Mouse (Mus musculus) CH12.LX (cell line): ENCODE data around the gene Rad9a.

ENCODE experiments used
- CHD1 ChIP-seq: IDR thresholded peaks from 2 replicates; pipeline ENCODE4 v1.6.1; 2012; ENCODE audit warnings: low read depth, low read length, improper control_type of control experiment, inconsistent platforms
- EP300 ChIP-seq: IDR thresholded peaks from 2 replicates; pipeline ENCODE4 v1.6.1; 2011; ENCODE audit warnings: low read length, improper control_type of control experiment
- GABPA ChIP-seq: IDR thresholded peaks from 2 replicates; pipeline ENCODE4 v1.6.1; 2012; ENCODE audit warnings: low read depth, low read length, improper control_type of control experiment, inconsistent platforms; ENCODE audit not compliant: insufficient replicate concordance
- MAX ChIP-seq: IDR thresholded peaks from 2 replicates; pipeline ENCODE4 v1.6.1; 2011; ENCODE audit warnings: low read length, improper control_type of control experiment
- POLR2A ChIP-seq: IDR thresholded peaks from 2 replicates; pipeline ENCODE4 v1.6.1; 2011; ENCODE audit warnings: low read depth, mild to moderate bottlenecking, improper control_type of control experiment, low read length

- no peak for TF ChIP-seq GABPA
- no peak for TF ChIP-seq MAX
- no peak for TF ChIP-seq EP300
- TF ChIP-seq CHD1: no peak
- TF ChIP-seq POLR2A: no peak
Measured at GRCm38 (mm10) chr19:4166678-4167476, 34.6 kb downstream of the Rad9a start.
